Mouse (Mus musculus): ENCODE results near the gene Pxdn. TPM values are rescaled to one million over a fixed set of nuclear protein-coding genes. Genes with fewer than 3 reads are reported as not detected.

Gene Pxdn
- polyA plus RNA-seq, 1 experiment from 2014 or later: 117 TPM

DNA sequence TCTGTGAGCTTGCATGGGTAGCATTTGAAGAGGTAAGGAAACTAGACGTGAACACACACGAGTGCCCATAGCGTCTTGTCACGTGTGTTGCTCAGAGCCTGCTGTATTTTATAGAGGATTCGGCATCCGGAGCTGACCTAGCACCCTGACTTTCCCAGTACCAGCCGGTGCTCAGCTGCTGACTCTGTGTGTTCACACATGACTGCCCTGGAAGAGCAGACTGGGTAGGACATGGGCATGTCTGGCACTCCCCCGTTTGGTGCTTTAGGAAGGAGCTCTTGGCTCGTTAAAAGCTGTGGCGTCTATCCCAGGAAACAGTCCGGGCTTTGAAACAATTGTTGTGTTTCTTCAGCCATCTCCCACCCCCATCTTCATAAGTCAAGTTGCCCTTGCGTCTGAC lies 19.6 kb downstream of the Pxdn start:
- Histone ChIP-seq H3K4me2 (replicated peaks; ENCODE audit: low read depth, low read length) (no peak overlapping the region), H3K9me3 (ENCODE audit: control insufficient read depth, low read depth, low read length) (no peaks in the 10 kb centered on the region), H3K4me1 (ENCODE audit: control insufficient read depth, insufficient read depth, low read length) (peaks cover 18% of the 10 kb centered on the region), H3K36me3 (ENCODE audit: control insufficient read depth, insufficient read depth, low read length) (no peaks in the 10 kb centered on the region; the same call in 1 of the 2 replicates), H3K27ac (ENCODE audit: low read length) (no peak overlapping the region), H3K4me3 (ENCODE audit: low read depth, low read length) (no peak overlapping the region), H3K27me3 (ENCODE audit: control insufficient read depth, insufficient read depth, low read length) (no peaks in the 10 kb centered on the region), H3K9ac (replicated peaks; ENCODE audit: low read depth, low read length) (no peak overlapping the region)
- WGBS: 82% methylated on average over 12 of the region's 12 CpGs
- ATAC-seq (ENCODE audit: insufficient number of reproducible peaks, insufficient read depth, low FRiP score, low read depth): no peak

DNA sequence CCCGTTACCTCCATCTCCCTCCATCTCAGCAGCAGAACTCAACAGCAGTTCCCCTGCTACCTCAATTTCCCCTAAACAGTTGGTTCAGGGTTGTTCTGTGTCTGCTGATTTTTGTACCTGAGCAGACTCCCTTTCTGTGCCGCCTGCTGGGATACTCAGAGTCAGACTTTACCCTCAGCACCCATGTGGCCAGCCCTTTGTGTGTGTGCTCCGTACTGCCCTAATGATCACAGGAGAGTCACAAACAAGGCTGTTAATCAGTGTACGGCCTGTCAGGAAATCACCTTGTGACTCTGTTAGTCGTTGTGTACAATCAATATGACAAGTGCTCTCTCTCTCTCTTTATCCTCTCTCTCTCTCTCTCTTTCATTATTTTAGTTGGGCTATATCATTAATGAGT lies 21.2 kb downstream of the Pxdn start:
- H3K4me1 ChIP-seq (ENCODE audit: control insufficient read depth, insufficient read depth, low read length): peaks cover 9% of the 10 kb centered on the region; the same call in 1 of the 2 replicates
- ATAC-seq (ENCODE audit: insufficient number of reproducible peaks, insufficient read depth, low FRiP score, low read depth): no peak
- 75% methylated on average over 5 of the region's 5 CpGs for WGBS

DNA sequence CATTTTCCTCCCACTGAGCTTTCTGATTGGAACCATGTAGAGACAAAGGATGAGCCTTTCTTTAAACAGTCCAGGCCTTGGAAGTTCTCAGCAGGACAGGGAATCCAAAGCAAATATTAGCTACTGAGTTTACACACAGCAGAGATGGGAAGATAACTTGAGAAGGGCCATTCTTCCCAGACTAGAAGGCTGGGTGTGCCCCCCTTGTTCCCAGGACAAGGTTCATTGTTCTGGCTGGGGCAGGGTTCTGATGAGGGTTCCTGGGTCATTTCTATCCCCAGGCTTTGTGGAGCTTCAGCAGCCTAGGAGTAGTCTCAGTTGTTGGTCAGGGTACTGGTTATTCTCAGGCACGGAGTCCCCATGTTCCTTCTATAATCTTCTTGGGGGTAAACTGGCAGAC lies 23.6 kb downstream of the Pxdn start:
- Histone ChIP-seq H3K4me3 (ENCODE audit: low read depth, low read length) (no peak overlapping the region), H3K4me2 (replicated peaks; ENCODE audit: low read depth, low read length) (no peak overlapping the region), H3K9ac (replicated peaks; ENCODE audit: low read depth, low read length) (no peak overlapping the region), H3K36me3 (ENCODE audit: control insufficient read depth, insufficient read depth, low read length) (no peaks in the 10 kb centered on the region; the same call in 1 of the 2 replicates), H3K27ac (ENCODE audit: low read length) (no peak overlapping the region), H3K4me1 (ENCODE audit: control insufficient read depth, insufficient read depth, low read length) (0 out of 2 replicates have a peak, but pooled peaks cover 4% of the 10 kb centered on the region), H3K27me3 (ENCODE audit: control insufficient read depth, insufficient read depth, low read length) (no peaks in the 10 kb centered on the region), H3K9me3 (ENCODE audit: control insufficient read depth, low read depth, low read length) (no peaks in the 10 kb centered on the region)
- WGBS: 81% methylated on average over 1 of the region's 1 CpGs
- ATAC-seq (ENCODE audit: insufficient number of reproducible peaks, insufficient read depth, low FRiP score, low read depth): no peak

More for the DNA sequence above, 21.2 kb downstream of the Pxdn start:
- H3K4me2 ChIP-seq (replicated peaks; ENCODE audit: low read depth, low read length): no peak overlapping the region
- no peak overlapping the region for H3K9ac ChIP-seq (replicated peaks; ENCODE audit: low read depth, low read length)
- no peaks in the 10 kb centered on the region for H3K9me3 ChIP-seq (ENCODE audit: control insufficient read depth, low read depth, low read length)
- no peak overlapping the region for H3K27ac ChIP-seq (ENCODE audit: low read length)
- H3K36me3 ChIP-seq (ENCODE audit: control insufficient read depth, insufficient read depth, low read length): no peaks in the 10 kb centered on the region; the same call in 1 of the 2 replicates
- no peaks in the 10 kb centered on the region for H3K27me3 ChIP-seq (ENCODE audit: control insufficient read depth, insufficient read depth, low read length)
- H3K4me3 ChIP-seq (ENCODE audit: low read depth, low read length): no peak overlapping the region

DNA sequence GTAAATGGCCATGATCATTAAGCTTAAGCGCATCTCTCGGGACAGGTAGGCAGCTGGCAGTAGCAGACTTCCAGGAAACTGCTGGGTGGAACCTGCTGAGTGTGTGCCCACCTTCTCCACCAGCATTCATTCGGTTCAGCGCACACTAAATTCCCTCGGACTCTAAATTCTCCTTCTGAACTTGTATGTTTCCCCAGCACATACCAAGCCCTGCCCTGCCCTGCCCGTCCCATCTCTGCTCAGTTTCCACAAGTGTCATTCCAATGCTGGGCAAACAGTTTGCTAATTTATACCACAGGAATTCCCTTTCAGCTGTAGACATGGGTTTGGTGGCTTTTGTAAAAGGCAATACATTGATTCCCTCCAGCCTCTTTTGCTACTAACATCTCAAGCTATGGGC lies 27.6 kb downstream of the Pxdn start:
- Histone ChIP-seq H3K4me3 (ENCODE audit: low read depth, low read length) (no peak overlapping the region), H3K27ac (ENCODE audit: low read length) (no peak overlapping the region), H3K9ac (replicated peaks; ENCODE audit: low read depth, low read length) (no peak overlapping the region), H3K9me3 (ENCODE audit: control insufficient read depth, low read depth, low read length) (no peaks in the 10 kb centered on the region), H3K4me1 (ENCODE audit: control insufficient read depth, insufficient read depth, low read length) (0 out of 2 replicates have a peak, but pooled peaks cover 4% of the 10 kb centered on the region), H3K36me3 (ENCODE audit: control insufficient read depth, insufficient read depth, low read length) (no peaks in the 10 kb centered on the region; the same call in 1 of the 2 replicates), H3K4me2 (replicated peaks; ENCODE audit: low read depth, low read length) (no peak overlapping the region), H3K27me3 (ENCODE audit: control insufficient read depth, insufficient read depth, low read length) (no peaks in the 10 kb centered on the region)
- WGBS: 78% methylated on average over 6 of the region's 6 CpGs
- ATAC-seq (ENCODE audit: insufficient number of reproducible peaks, insufficient read depth, low FRiP score, low read depth): no peak

DNA sequence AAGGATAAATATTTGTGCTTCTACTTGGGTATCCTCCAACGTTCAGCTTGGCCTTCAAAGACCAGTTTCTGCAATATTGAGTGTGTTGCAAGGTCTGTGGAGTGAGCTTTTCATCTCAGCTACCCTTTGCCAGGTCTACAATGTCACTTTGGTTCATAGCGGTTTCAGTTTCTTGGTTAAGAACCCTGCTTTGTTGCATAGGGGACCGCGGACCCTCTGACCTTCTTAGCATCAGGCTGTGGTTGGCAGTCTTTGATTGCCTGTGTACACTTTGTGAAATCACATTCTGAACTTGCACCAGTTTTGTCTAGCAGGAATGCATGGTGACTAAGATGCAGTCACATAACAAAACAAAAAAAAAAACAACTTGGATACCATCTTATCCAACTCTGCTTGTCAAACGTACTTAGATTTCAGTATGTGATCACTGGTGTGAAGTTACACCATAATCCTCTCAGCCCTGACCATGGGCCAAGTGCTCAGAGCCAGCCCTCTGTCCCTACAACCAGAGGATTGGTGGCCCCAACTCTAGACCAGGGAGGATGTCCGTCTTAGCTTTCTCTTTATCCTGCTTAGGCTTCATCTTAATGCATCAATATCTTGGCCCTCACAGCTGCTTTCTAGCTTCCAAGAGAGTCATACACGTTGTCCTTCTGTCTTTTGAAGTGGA lies 34.5 kb downstream of the Pxdn start:
- ATAC-seq (ENCODE audit: insufficient number of reproducible peaks, insufficient read depth, low FRiP score, low read depth): no peak
- no peaks in the 10 kb centered on the region for H3K9me3 ChIP-seq (ENCODE audit: control insufficient read depth, low read depth, low read length)
- peaks cover 14% of the 10 kb centered on the region for H3K36me3 ChIP-seq (ENCODE audit: control insufficient read depth, insufficient read depth, low read length)
- no peak overlapping the region for H3K27ac ChIP-seq (ENCODE audit: low read length)
- no peak overlapping the region for H3K4me2 ChIP-seq (replicated peaks; ENCODE audit: low read depth, low read length)
- H3K4me1 ChIP-seq (ENCODE audit: control insufficient read depth, insufficient read depth, low read length): peaks cover 10% of the 10 kb centered on the region; the same call in 1 of the 2 replicates
- no peaks in the 10 kb centered on the region for H3K27me3 ChIP-seq (ENCODE audit: control insufficient read depth, insufficient read depth, low read length)
- H3K4me3 ChIP-seq (ENCODE audit: low read depth, low read length): no peak overlapping the region
- H3K9ac ChIP-seq (replicated peaks; ENCODE audit: low read depth, low read length): no peak overlapping the region
- 73% methylated on average over 7 of the region's 7 CpGs for WGBS

DNA sequence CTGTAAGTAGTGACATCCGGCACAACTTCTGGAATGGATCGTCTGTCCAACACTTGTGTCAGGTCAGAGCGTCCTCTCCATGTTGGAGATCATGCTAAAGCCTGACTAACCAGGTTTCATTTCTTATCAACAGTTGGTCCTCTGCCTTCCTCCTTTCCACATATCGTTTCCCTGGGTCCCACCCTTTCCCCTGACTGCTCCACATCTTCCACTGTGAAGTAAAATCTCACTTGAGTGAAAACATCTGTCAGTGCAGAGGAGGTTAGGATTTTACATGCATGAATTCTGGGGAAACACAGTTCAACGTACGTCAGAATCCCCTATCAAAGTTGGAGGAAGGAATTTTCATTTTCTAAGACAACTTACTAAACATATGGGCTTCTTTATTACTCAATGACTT lies 35.1 kb downstream of the Pxdn start:
- peaks cover 10% of the 10 kb centered on the region; the same call in 1 of the 2 replicates for H3K4me1 ChIP-seq (ENCODE audit: control insufficient read depth, insufficient read depth, low read length)
- H3K36me3 ChIP-seq (ENCODE audit: control insufficient read depth, insufficient read depth, low read length): peaks cover 14% of the 10 kb centered on the region
- whole genome bisulfite sequencing: 55% methylated on average over 6 of the region's 6 CpGs
- no peak overlapping the region for H3K4me3 ChIP-seq (ENCODE audit: low read depth, low read length)
- H3K27me3 ChIP-seq (ENCODE audit: control insufficient read depth, insufficient read depth, low read length): no peaks in the 10 kb centered on the region
- H3K27ac ChIP-seq (ENCODE audit: low read length): no peak overlapping the region
- no peak for ATAC-seq (ENCODE audit: insufficient number of reproducible peaks, insufficient read depth, low FRiP score, low read depth)
- H3K9me3 ChIP-seq (ENCODE audit: control insufficient read depth, low read depth, low read length): no peaks in the 10 kb centered on the region
- no peak overlapping the region for H3K4me2 ChIP-seq (replicated peaks; ENCODE audit: low read depth, low read length)
- H3K9ac ChIP-seq (replicated peaks; ENCODE audit: low read depth, low read length): no peak overlapping the region

DNA sequence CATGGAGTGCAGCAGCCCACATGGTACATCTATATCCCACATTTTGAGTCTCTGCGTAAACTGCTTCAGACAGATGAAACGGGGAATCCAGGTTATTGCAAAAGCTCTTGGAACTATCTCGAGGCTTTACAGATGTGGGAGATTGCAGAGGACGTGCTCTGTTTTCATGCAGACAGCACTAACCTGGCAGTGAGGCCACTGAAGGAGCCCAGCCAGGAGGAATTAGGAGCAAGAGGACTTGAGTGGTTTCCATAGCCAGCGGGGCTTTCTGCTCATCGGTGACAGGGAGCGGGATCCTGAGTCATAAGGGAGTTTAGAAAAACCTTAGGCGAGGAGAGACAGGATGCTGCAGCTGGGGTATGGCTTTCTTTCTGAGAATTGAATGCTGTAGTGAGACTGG lies 42.7 kb downstream of the Pxdn start:
- WGBS: 88% methylated on average over 8 of the region's 8 CpGs
- Histone ChIP-seq H3K4me3 (ENCODE audit: low read depth, low read length) (no peak overlapping the region), H3K4me1 (ENCODE audit: control insufficient read depth, insufficient read depth, low read length) (no peaks in the 10 kb centered on the region), H3K4me2 (replicated peaks; ENCODE audit: low read depth, low read length) (no peak overlapping the region), H3K27ac (ENCODE audit: low read length) (no peak overlapping the region), H3K9me3 (ENCODE audit: control insufficient read depth, low read depth, low read length) (no peaks in the 10 kb centered on the region), H3K36me3 (ENCODE audit: control insufficient read depth, insufficient read depth, low read length) (peaks cover 48% of the 10 kb centered on the region), H3K9ac (replicated peaks; ENCODE audit: low read depth, low read length) (no peak overlapping the region), H3K27me3 (ENCODE audit: control insufficient read depth, insufficient read depth, low read length) (no peaks in the 10 kb centered on the region)
- no peak for ATAC-seq (ENCODE audit: insufficient number of reproducible peaks, insufficient read depth, low FRiP score, low read depth)

DNA sequence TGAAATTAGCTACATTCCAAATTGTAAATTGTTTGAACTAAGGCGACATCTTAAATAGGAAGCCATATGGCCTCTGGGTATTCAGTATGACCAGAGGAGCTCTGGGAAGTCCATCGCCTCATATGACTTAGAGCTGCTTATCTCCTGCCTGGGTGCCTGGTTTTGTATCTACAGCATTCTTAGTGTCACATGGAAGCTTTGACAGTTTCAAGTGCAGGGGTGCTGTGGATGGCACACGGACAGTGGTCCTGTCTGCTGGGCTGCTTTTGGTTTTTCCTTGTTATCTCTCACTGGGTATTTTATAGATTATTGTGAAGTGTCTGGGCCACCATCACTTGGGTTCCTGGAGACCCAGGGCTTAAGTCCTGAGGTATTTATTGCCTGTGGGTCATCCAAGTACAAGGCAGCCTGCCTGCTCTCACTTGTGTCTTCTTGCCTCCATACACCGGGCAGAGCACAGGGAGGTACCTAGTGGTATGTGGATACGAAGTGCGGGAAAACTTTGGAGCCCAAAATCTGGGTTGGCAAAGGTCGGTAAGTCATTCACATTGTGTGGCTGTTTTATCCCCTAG lies 44.4 kb downstream of the Pxdn start:
- no peak for ATAC-seq (ENCODE audit: insufficient number of reproducible peaks, insufficient read depth, low FRiP score, low read depth)
- no peak overlapping the region for H3K4me3 ChIP-seq (ENCODE audit: low read depth, low read length)
- H3K9ac ChIP-seq (replicated peaks; ENCODE audit: low read depth, low read length): no peak overlapping the region
- no peak overlapping the region for H3K27ac ChIP-seq (ENCODE audit: low read length)
- peaks cover 62% of the 10 kb centered on the region for H3K36me3 ChIP-seq (ENCODE audit: control insufficient read depth, insufficient read depth, low read length)
- H3K9me3 ChIP-seq (ENCODE audit: control insufficient read depth, low read depth, low read length): no peaks in the 10 kb centered on the region
- 88% methylated on average over 7 of the region's 7 CpGs for WGBS
- H3K4me1 ChIP-seq (ENCODE audit: control insufficient read depth, insufficient read depth, low read length): no peaks in the 10 kb centered on the region
- H3K27me3 ChIP-seq (ENCODE audit: control insufficient read depth, insufficient read depth, low read length): no peaks in the 10 kb centered on the region
- no peak overlapping the region for H3K4me2 ChIP-seq (replicated peaks; ENCODE audit: low read depth, low read length)
